Mouse (Mus musculus) subcutaneous adipose tissue, adult 2 months (tissue): ENCODE data around the gene Sh3bgrl3. TPM values are rescaled to one million over a fixed set of nuclear protein-coding genes. Genes with fewer than 3 reads are reported as not detected.

Source experiments
- polyA plus RNA-seq: library from polyadenylated mRNA; depleted of rRNA; stranded (reverse); fragments of >200 nt; gene quantifications from 2 replicates; pipeline ENCODE4 v1.2.3, GENCODE M21; 2012; ENCODE audit warnings: low replicate concordance; rRNA removed

Sh3bgrl3 gene
- polyA plus RNA-seq, result 483 and 501 TPM in 2 replicates

GRCm38 (mm10) chr4:134128221-134128982 lies at the start of gene Sh3bgrl3:
TSS of gene Sh3bgrl3 (minus strand) at chr4:134128789.

GRCm38 (mm10) chr4:134101979-134102741 lies 26.4 kb downstream of the Sh3bgrl3 start, which contains the start of gene Ubxn11:
TSS of gene Ubxn11 (plus strand) at chr4:134102570.

GRCm38 (mm10) chr4:134094923-134095547 lies 33.6 kb downstream of the Sh3bgrl3 start, which contains the start of gene Cd52:
TSS of gene Cd52 (minus strand) at chr4:134095082.

Other genes starting within 250 kb of the Sh3bgrl3 start
- 17.3 and 37.5 TPM in 2 replicates for gene Rps6ka1, start 241.0 kb downstream of the Sh3bgrl3 start, polyA plus RNA-seq
- gene Hmgn2, start 160.1 kb downstream of the Sh3bgrl3 start, polyA plus RNA-seq, result 37.3 and 49.8 TPM in 2 replicates
- 38.1 and 46.6 TPM in 2 replicates for gene Dhdds, start 127.9 kb downstream of the Sh3bgrl3 start, polyA plus RNA-seq
- 0.03 TPM in 1 of 2 replicates, not detected in the other for gene Lin28a, start 109.9 kb downstream of the Sh3bgrl3 start, polyA plus RNA-seq
- gene Zfp683, start 75.0 kb downstream of the Sh3bgrl3 start, polyA plus RNA-seq, result 0.59 and 0.79 TPM in 2 replicates
- gene Crybg2, start 68.0 kb downstream of the Sh3bgrl3 start, polyA plus RNA-seq, result 0.07 and 1.9 TPM in 2 replicates
- gene Cd52, start 33.7 kb downstream of the Sh3bgrl3 start, polyA plus RNA-seq, result 34.4 and 67.8 TPM in 2 replicates
- 2.5 and 14.3 TPM in 2 replicates for gene Ubxn11, start 26.2 kb downstream of the Sh3bgrl3 start, polyA plus RNA-seq
- 11.8 and 22.8 TPM in 2 replicates for gene Cep85, start 58.3 kb upstream of the Sh3bgrl3 start, polyA plus RNA-seq
- gene Gm7534, start 74.2 kb upstream of the Sh3bgrl3 start, polyA plus RNA-seq, result not detected in 2 replicates
- 1.5 TPM in 1 of 2 replicates, not detected in the other for gene Catsper4, start 98.6 kb upstream of the Sh3bgrl3 start, polyA plus RNA-seq
- gene Cnksr1, start 109.6 kb upstream of the Sh3bgrl3 start, polyA plus RNA-seq, result 0.36 and 8.3 TPM in 2 replicates
- gene E130218I03Rik, start 114.9 kb upstream of the Sh3bgrl3 start, polyA plus RNA-seq, result 0.06 TPM in 1 of 2 replicates, not detected in the other
- 6.6 and 14.5 TPM in 2 replicates for gene Zfp593, start 116.8 kb upstream of the Sh3bgrl3 start, polyA plus RNA-seq
- gene Gm30191, start 118.1 kb upstream of the Sh3bgrl3 start, polyA plus RNA-seq, result not detected in 2 replicates
- gene Grrp1, start 125.3 kb upstream of the Sh3bgrl3 start, polyA plus RNA-seq, result 29.8 and 36.0 TPM in 2 replicates
- gene Pdik1l, start 159.1 kb upstream of the Sh3bgrl3 start, polyA plus RNA-seq, result 4.9 and 8.5 TPM in 2 replicates
- 0.60 TPM in 1 of 2 replicates, not detected in the other for gene Trim63, start 186.3 kb upstream of the Sh3bgrl3 start, polyA plus RNA-seq
- 0.11 and 0.46 TPM in 2 replicates for gene Slc30a2, start 214.4 kb upstream of the Sh3bgrl3 start, polyA plus RNA-seq